Mouse (Mus musculus) urinary bladder, postnatal 36 days (tissue): Measurements from ENCODE around the gene Cdr2l.

Source experiments
- DNase-seq, 2 experiments: peaks; one replicate each; pipeline ENCODE4 v3.0.0; 2022; ENCODE audit warnings: low spot score in 2 of 2, mixed read lengths in 1 of 2

Cdr2l gene

GRCm38 (mm10) chr11:115381743-115382539 lies at the start of gene Cdr2l:
Gene Cdr2l (plus strand): TSS chr11:115381916.
- peak; percentile 85 to 91 for DNase-seq

GRCm38 (mm10) chr11:115334531-115334930 lies 47.2 kb upstream of the Cdr2l start, which contains the start of gene Otop3:
Gene Otop3 (plus strand): TSS chr11:115334731.
- no peak for DNase-seq

GRCm38 (mm10) chr11:115335223-115335622 lies 46.5 kb upstream of the Cdr2l start:
- peak in 1 of 2 experiments; percentile 36 for DNase-seq

- no peak for DNase-seq
These were observed 45.6 kb upstream of the Cdr2l start for GRCm38 (mm10) chr11:115336115-115336514.

GRCm38 (mm10) chr11:115337350-115337749 lies 44.4 kb upstream of the Cdr2l start:
- DNase-seq, result no peak

GRCm38 (mm10) chr11:115337826-115338225 lies 43.9 kb upstream of the Cdr2l start:
- DNase-seq, result no peak

- no peak for DNase-seq
These were observed 40.5 kb upstream of the Cdr2l start for GRCm38 (mm10) chr11:115341246-115341645.

GRCm38 (mm10) chr11:115341866-115342265 lies 39.9 kb upstream of the Cdr2l start:
- DNase-seq, result no peak

- no peak for DNase-seq
These were observed 36.7 kb upstream of the Cdr2l start for GRCm38 (mm10) chr11:115344967-115345366.

GRCm38 (mm10) chr11:115345515-115345914 lies 36.2 kb upstream of the Cdr2l start:
- DNase-seq, result no peak

GRCm38 (mm10) chr11:115348681-115349248 lies 33.0 kb upstream of the Cdr2l start:
- no peak for DNase-seq

GRCm38 (mm10) chr11:115349976-115350375 lies 31.7 kb upstream of the Cdr2l start:
- DNase-seq, result no peak

GRCm38 (mm10) chr11:115353375-115353774 lies 28.3 kb upstream of the Cdr2l start:
- DNase-seq, result no peak

- peak; percentile 44 to 62 for DNase-seq
These were observed 27.5 kb upstream of the Cdr2l start for GRCm38 (mm10) chr11:115354183-115354582.

- DNase-seq, result peak; percentile 63 to 69
These were observed 23.2 kb upstream of the Cdr2l start for GRCm38 (mm10) chr11:115358468-115358867.

GRCm38 (mm10) chr11:115359293-115359692 lies 22.4 kb upstream of the Cdr2l start:
- no peak for DNase-seq

- no peak for DNase-seq
These were observed 22.0 kb upstream of the Cdr2l start for GRCm38 (mm10) chr11:115359726-115360125.

- DNase-seq, result peak in 1 of 2 experiments; percentile 29
These were observed 17.6 kb upstream of the Cdr2l start for GRCm38 (mm10) chr11:115364136-115364535.

GRCm38 (mm10) chr11:115366039-115366705 lies 15.5 kb upstream of the Cdr2l start:
- no peak for DNase-seq

- peak in 1 of 2 experiments; percentile 33 for DNase-seq
These were observed 14.9 kb upstream of the Cdr2l start for GRCm38 (mm10) chr11:115366706-115367394.

- DNase-seq, result peak; percentile 79 to 88
These were observed 14.2 kb upstream of the Cdr2l start, which contains the start of gene Hid1 for GRCm38 (mm10) chr11:115367395-115367944. Gene Hid1 (minus strand): TSS chr11:115367756.
